Mouse (Mus musculus) common myeloid progenitor, adult 5-6 weeks (primary cell): ENCODE results near the gene Ttc30a2. TPM values are rescaled to one million over a fixed set of nuclear protein-coding genes. Genes with fewer than 3 reads are reported as not detected.
A peak's percentile ranks its signal among the peaks of the same experiment; 100 is the strongest.

ENCODE experiments used
- ATAC-seq: replicated peaks from 2 replicates; pipeline ENCODE4 v1.8.0; 2016; ENCODE audit warnings: low read depth, mild to moderate bottlenecking, moderate TSS enrichment, inconsistent platforms; ENCODE audit not compliant: poor library complexity, severe bottlenecking
- total RNA-seq: library from RNA; stranded (forward); fragments of 200-1000, 187-1606 nt; gene quantifications from 2 replicates; pipeline ENCODE4 v1.2.3, GENCODE M21; 2017

The Ttc30a2 gene
- not detected in 2 replicates for total RNA-seq

DNA sequence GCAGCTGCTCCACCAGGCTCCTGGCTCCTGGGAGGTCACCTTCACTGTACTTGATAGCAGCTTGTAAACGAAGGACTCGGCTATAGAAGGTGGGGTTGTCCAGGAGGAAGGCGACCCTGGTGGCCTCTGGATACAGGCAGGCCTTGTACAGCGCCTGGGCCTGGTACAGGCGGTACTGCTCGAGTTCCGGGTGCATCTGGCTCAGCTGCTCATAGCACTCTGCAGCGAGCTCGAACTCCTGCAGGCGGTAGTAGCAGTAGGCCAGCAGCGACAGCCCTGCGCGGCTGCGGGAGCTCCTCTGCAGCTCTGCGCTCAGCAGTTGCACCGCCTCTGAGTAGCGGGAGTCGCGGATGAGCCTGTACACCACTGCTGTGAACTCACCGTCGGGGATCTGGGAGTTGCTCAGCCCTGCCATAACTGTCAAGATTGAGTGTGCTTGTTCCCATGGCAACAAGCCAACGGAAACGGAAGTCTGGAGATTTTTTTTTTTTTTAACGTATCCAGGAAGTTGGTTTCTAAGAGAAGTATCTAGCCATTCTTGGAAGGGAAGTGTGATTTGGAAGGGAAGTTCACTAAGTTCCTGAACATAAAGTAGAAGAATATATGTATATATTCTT, at the start of gene Ttc30a2:
TSS of gene Ttc30a2 (minus strand) at position 419 of the 617 bp plus-strand sequence.
- peak; percentile 43 for ATAC-seq

GRCm38 (mm10) chr2:76016890-76017289, 38.9 kb upstream of the Ttc30a2 start:
- no peak for ATAC-seq

GRCm38 (mm10) chr2:76016136-76016535, 38.2 kb upstream of the Ttc30a2 start:
- ATAC-seq: no peak

GRCm38 (mm10) chr2:76015460-76015859, 37.5 kb upstream of the Ttc30a2 start:
- no peak for ATAC-seq

- no peak for ATAC-seq
These were observed 36.7 kb upstream of the Ttc30a2 start for GRCm38 (mm10) chr2:76014659-76015058.

DNA sequence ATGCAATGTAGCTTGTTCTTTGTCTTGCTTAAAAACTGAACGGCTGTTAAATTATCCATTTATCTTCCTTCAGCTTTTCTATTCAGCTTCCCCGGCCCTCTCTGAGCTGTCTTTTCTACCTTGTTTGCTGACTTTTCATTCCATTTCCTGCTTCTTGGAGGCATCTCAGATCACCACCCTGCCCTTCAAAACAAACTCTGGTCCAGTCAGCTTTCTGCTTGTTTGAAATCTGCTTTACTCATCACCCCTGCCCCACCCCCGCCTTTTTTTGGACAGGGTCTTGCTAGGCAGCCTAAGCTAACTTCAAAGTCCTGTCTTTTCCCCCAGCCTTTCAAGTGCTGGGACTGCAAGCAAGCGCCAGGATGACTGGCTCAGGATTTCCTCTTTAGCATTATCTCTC, 28.2 kb upstream of the Ttc30a2 start:
- ATAC-seq: no peak

DNA sequence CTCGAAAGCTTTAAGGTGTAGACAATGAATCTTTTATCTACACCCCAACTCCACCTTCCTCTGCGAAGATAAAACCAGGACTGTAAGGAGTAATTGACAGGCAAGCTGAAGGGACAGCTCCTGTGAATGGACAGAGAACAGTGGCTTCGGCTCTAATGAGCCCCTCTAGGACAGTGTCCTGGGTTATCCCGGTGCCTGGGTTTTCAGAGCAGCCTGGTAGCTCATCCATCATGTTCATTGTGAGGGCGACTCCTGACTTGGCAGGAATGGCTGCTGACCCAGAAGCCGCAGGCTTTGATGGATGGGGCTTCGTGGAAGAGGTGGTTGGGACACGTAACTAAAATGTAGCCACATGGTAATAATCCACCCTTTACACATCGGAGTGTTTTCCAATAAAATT, 24.9 kb upstream of the Ttc30a2 start:
- no peak for ATAC-seq

- ATAC-seq: peak; percentile 90
These were observed 23.4 kb upstream of the Ttc30a2 start for GRCm38 (mm10) chr2:76001392-76001791.

GRCm38 (mm10) chr2:75999636-76000035, 21.7 kb upstream of the Ttc30a2 start:
- ATAC-seq: no peak

DNA sequence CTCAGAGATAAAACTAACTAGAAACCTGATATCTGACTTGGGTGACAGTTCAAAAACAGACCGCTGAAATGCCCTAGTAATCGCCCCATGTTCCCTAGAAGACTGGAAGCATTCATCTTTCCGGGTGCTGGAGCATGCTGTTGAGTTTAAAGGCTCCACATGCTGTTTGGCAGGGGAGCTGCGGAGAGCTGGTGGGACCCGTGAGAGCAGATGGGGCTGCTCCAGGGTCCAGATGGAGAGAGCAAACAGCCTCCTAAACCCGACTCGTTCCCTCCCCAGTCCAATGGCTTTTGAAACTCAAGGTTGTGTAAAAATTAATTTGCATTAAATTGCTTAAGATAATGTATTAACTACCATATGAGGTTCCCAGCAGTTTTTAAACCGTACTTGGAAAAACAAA, 20.7 kb upstream of the Ttc30a2 start:
- no peak for ATAC-seq

- no peak for ATAC-seq
These were observed 19.8 kb upstream of the Ttc30a2 start for GRCm38 (mm10) chr2:75997726-75998125.

DNA sequence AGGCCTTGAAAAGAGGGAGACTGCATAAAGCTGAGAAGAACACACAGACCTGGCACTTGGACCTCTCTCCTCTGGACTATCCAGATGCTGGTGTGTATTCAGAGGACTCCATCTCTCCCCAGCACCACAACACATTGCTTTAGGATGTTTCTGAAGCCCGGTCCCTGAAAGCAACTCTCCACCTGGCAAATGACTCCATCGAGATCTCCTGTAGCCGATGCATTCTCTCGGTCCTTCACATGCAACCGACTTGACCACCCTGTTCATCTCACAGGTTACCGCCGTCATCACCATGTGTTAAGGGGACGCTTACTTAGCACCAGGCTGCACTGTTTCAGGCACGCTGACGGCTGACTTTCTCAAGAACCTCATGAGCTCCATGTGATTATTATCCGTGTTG, 16.9 kb upstream of the Ttc30a2 start:
- no peak for ATAC-seq

DNA sequence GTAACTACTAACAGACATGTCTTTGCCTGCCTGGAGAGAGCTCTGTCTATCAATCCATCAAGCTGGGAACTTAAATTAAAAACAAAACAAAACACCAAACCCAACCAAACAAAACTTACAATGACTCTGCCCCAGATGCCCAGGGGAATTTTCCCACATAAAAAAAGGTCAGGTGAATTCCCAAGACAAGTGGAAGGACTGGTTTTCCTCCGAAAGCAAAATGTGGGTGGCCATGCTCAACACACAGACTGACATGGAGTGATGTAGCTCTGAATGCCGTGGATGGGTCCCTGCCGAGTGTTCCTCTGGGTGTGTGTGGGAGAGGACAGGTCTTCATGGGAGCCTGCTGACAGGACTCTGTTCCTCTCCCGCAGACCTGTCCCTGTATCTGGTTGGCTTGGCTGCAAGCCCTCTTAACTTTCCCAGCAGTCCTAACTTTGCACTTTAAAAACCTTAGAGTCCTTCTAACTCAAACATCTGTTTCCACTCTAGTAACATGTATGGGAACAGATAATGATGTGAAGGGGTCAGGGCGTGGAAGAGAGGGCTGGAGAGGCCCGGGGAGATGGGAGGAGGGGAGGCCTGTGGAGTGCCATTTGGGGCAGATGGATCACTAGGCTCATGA, 13.7 kb upstream of the Ttc30a2 start:
- ATAC-seq: no peak

GRCm38 (mm10) chr2:75990885-75991539, 13.0 kb upstream of the Ttc30a2 start:
- ATAC-seq: peak; percentile 98

- ATAC-seq: no peak
These were observed 11.7 kb upstream of the Ttc30a2 start for GRCm38 (mm10) chr2:75989694-75990093.

DNA sequence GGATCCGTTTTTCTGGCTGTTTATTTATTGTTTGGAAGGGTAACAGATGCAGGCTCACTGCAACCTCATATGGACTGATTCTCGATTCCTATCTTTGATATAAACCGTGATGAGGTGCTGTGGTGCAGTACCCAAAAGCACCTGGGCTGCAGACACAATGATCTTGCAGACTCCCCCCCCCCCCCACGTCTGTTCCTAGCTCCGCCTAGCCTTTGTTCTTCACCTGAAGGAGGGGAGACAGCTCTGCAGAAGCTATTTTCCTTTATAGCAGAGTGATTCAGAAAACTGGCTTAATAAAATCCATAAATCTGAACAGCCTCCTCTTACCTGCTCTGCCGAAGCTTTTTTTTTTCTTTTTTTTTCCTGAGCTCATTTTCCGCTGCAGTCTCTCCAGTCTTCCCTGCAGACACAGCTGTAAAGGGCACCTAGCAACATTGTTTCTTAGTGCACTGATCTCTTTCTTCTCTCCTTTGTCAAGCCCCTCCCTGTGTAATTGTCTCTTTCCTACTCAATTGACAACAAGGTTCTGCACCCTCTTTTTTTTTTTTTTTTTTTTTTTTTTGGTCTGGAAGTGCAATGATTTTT, 10.9 kb upstream of the Ttc30a2 start:
- ATAC-seq: no peak

- no peak for ATAC-seq
These were observed 10.4 kb upstream of the Ttc30a2 start for GRCm38 (mm10) chr2:75988378-75988777.

- no peak for ATAC-seq
These were observed 9.8 kb upstream of the Ttc30a2 start for GRCm38 (mm10) chr2:75987739-75988138.

DNA sequence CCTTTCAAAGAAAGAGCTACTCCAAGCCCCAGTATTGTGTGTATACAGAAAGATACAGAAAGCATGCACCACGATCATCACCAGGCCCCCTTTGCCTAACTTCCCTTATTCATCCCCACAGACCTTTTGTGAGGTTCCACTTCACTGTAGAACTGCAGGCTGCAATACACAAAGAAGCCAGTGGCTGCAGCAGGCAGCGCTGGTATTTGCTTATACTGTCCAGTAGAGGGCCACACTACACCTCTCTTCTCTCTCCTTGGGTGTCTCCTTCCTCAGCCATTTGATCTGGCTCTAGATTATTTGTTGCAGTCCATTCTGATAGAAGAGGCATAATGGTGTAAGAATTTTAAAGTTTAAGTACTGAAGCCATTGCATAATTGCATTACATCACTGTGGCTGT, 7.2 kb upstream of the Ttc30a2 start:
- peak; percentile 91 for ATAC-seq

GRCm38 (mm10) chr2:75983847-75984246, 5.9 kb upstream of the Ttc30a2 start:
- ATAC-seq: no peak

DNA sequence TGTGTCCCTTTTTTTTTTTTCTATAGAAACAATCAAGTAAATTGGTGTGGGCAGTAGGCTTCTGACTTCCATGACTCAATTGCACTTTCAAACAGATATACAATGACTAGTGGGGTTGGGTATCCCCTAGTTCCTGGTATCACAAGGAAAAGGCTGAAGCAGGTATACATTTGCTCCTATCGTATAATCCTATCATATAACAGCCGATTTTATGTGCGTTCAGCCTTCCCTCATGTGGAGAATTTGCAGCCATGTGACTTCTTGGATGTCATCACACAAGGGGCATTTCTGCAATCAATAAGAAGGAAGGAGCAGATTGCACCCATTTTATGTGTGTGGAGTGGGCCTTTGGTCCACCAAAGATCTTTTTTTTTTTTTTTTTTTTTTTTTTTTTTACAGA, 5.1 kb upstream of the Ttc30a2 start:
- no peak for ATAC-seq
